Mouse (Mus musculus) midbrain, embryonic 16.5 days (tissue): Measurements from ENCODE around the gene Msi2. TPM values are rescaled to one million over a fixed set of nuclear protein-coding genes. Genes with fewer than 3 reads are reported as not detected.

Source experiments
- ATAC-seq: fragments of 200-750 bp; cut with Nextera tagmentation; 2 replicates; pipeline ENCODE4 v1.8.0; 2017; ENCODE audit warnings: moderate TSS enrichment
- H3K27ac ChIP-seq: fragments of 300-500 bp; sonication (generic); 2 replicates; pipeline ENCODE4 v1.5.1; 2014; ENCODE audit warnings: mild to moderate bottlenecking, low read length, mixed read lengths
- H3K27me3 ChIP-seq: fragments of 300-500 bp; sonication (generic); 2 replicates; pipeline ENCODE4 v1.6.1; 2014; ENCODE audit warnings: low read depth, low read length, mixed read lengths; ENCODE audit not compliant: control insufficient read depth, insufficient read depth
- H3K36me3 ChIP-seq: fragments of 300-500 bp; sonication (generic); 2 replicates; pipeline ENCODE4 v1.6.1; 2014; ENCODE audit warnings: mild to moderate bottlenecking, low read length, moderate library complexity, mixed read lengths; ENCODE audit not compliant: control insufficient read depth, insufficient read depth
- H3K4me1 ChIP-seq: fragments of 300-500 bp; sonication (generic); 2 replicates; pipeline ENCODE4 v1.6.1; 2014; ENCODE audit warnings: mild to moderate bottlenecking, low read length, mixed read lengths; ENCODE audit not compliant: control insufficient read depth, insufficient read depth
- H3K4me2 ChIP-seq: fragments of 300-500 bp; sonication (generic); 2 replicates; pipeline ENCODE4 v1.6.1; 2014; ENCODE audit warnings: mild to moderate bottlenecking, low read length, mixed read lengths
- H3K4me3 ChIP-seq: fragments of 300-500 bp; sonication (generic); 2 replicates; pipeline ENCODE4 v1.5.1; 2014; ENCODE audit warnings: low read depth, mild to moderate bottlenecking, low read length, moderate library complexity, mixed read lengths
- H3K9ac ChIP-seq: fragments of 300-500 bp; sonication (generic); 2 replicates; pipeline ENCODE4 v1.6.1; 2014; ENCODE audit warnings: low read depth, low read length, mixed read lengths
- H3K9me3 ChIP-seq: fragments of 300-500 bp; sonication (generic); replicated peaks from 2 replicates; pipeline ENCODE4 v1.6.1; 2014; ENCODE audit warnings: mild to moderate bottlenecking, low read length, mixed read lengths; ENCODE audit not compliant: control insufficient read depth, poor library complexity, severe bottlenecking
- WGBS: fragments of 180-500 bp; shearing (Covaris S2); extraction: QIAGEN DNeasy Blood & Tissue Kit; methylation state at CpG from one replicate; pipeline ENCODE4 v1.1.7; 2014; 5-methylcytosine and 5-hydroxymethylcytosine counted together
- polyA plus RNA-seq: library from polyadenylated mRNA; unstranded; fragments of >200 nt; fragmentation: Nextera tagmentation; extraction: Ambion mirVana; gene quantifications from 2 replicates; pipeline ENCODE4 v1.2.1, GENCODE M21; 2015

Gene Msi2
- polyA plus RNA-seq, 1 experiment from 2014 or later, result 29.4 TPM

DNA sequence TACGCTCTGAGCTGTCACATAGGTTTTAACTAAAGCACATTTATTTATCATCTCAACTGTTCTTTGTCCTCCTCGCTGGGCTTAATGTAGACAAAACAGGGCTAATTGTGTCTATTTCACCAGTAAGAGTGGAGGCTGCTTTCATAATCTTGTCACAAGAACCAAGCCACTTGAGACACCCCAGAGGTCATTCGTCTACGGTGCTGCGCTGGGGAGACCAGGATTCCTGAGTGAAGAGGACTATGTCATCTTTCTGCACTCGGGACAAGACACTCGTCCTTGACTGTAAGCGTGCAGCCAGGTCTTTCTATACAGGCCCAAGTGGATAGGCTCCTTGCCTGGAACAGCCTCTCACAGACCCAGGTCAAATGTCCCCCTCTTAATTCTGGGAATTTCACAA is 62.5 kb downstream of the Msi2 start:
- Histone ChIP-seq H3K27ac (no peak overlapping the region), H3K4me1 (peaks cover 8% of the 10 kb centered on the region), H3K27me3 (no peaks in the 10 kb centered on the region), H3K36me3 (no peaks in the 10 kb centered on the region), H3K4me2 (no peak overlapping the region), H3K9me3 (no peaks in the 10 kb centered on the region), H3K4me3 (no peak overlapping the region), H3K9ac (no peak overlapping the region)
- no peak for ATAC-seq
- 77% methylated on average over 8 of the region's 8 CpGs for WGBS

GRCm38 (mm10) chr11:88655214-88655566 is 63.1 kb downstream of the Msi2 start:
- no peak for ATAC-seq
- H3K36me3 ChIP-seq, result no peaks in the 10 kb centered on the region
- no peak overlapping the region for H3K9ac ChIP-seq
- H3K27me3 ChIP-seq, result no peaks in the 10 kb centered on the region
- no peak overlapping the region for H3K27ac ChIP-seq
- no peak overlapping the region for H3K4me2 ChIP-seq
- WGBS, result 91% methylated on average over 3 of the region's 3 CpGs
- peaks cover 13% of the 10 kb centered on the region for H3K4me1 ChIP-seq
- H3K9me3 ChIP-seq, result no peaks in the 10 kb centered on the region
- no peak overlapping the region for H3K4me3 ChIP-seq

- Histone ChIP-seq H3K36me3 (no peaks in the 10 kb centered on the region), H3K4me3 (no peak overlapping the region), H3K9me3 (no peaks in the 10 kb centered on the region), H3K27ac (no peak overlapping the region), H3K27me3 (no peaks in the 10 kb centered on the region), H3K4me2 (no peak overlapping the region), H3K9ac (no peak overlapping the region), H3K4me1 (peaks cover 16% of the 10 kb centered on the region)
- WGBS, result 81% methylated on average over 18 of the region's 18 CpGs
- no peak for ATAC-seq
These were observed 63.7 kb downstream of the Msi2 start for GRCm38 (mm10) chr11:88654391-88655213.

- Histone ChIP-seq H3K27me3 (no peaks in the 10 kb centered on the region), H3K4me2 (no peak overlapping the region), H3K9ac (no peak overlapping the region), H3K4me1 (peaks cover 39% of the 10 kb centered on the region), H3K9me3 (no peaks in the 10 kb centered on the region), H3K27ac (peak overlapping the region; percentile 66), H3K36me3 (no peaks in the 10 kb centered on the region), H3K4me3 (no peak overlapping the region)
- WGBS, result 40% methylated on average over 4 of the region's 4 CpGs
- peak; percentile 42; the same call in 1 of the 2 replicates for ATAC-seq
These were observed 68.0 kb downstream of the Msi2 start for GRCm38 (mm10) chr11:88650275-88650674.

DNA sequence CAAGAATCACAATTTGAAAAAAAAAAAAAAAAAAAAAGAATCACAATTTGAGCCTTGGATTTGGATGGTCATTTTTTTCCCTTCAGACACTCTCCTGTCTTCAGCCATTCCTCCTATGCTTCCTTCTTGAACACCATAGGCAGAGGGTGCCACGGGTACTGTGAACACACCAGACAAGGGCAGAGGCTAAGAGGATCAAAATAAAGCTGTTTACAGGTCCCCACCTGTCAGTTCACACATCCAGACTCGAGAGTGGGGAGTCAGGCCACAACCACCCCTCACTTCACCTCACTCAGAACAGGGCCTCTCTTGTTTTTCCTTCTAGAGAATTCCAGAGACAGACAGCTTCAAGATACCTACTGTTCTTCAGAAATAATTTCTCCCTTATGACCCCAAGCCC is 69.3 kb downstream of the Msi2 start:
- ATAC-seq, result no peak
- 52% methylated on average over 2 of the region's 2 CpGs for WGBS
- H3K9ac ChIP-seq, result no peak overlapping the region
- H3K4me1 ChIP-seq, result peaks cover 47% of the 10 kb centered on the region
- H3K27ac ChIP-seq, result no peak overlapping the region
- no peaks in the 10 kb centered on the region for H3K27me3 ChIP-seq
- no peaks in the 10 kb centered on the region for H3K9me3 ChIP-seq
- no peak overlapping the region for H3K4me2 ChIP-seq
- H3K36me3 ChIP-seq, result no peaks in the 10 kb centered on the region
- no peak overlapping the region for H3K4me3 ChIP-seq

GRCm38 (mm10) chr11:88648407-88648806 is 69.9 kb downstream of the Msi2 start:
- H3K27ac ChIP-seq, result peak overlapping the region; percentile 53
- no peak overlapping the region for H3K4me3 ChIP-seq
- H3K4me2 ChIP-seq, result no peak overlapping the region
- H3K27me3 ChIP-seq, result no peaks in the 10 kb centered on the region
- no peaks in the 10 kb centered on the region for H3K9me3 ChIP-seq
- H3K9ac ChIP-seq, result no peak overlapping the region
- ATAC-seq, result no peak
- H3K4me1 ChIP-seq, result peaks cover 47% of the 10 kb centered on the region
- H3K36me3 ChIP-seq, result no peaks in the 10 kb centered on the region
- WGBS, result 44% methylated on average over 5 of the region's 5 CpGs

DNA sequence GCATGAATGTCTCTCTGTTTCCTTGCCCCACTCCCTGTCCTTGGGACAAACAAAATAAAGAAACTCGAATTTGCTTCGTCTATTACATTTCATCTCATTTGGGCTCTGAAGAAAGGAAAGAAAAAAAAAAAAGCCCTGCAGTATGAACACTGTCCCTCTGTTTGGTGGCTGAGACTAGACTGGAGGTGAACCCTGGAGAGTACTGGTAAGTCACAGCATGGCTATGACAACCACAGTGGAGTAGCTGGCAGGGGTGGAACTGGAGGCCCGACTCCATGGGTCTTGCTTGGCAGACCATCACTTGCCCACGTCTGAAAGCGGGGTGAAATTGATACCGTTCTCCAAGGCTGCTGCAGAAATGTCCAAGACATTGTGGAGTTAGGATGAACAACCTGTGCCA is 71.8 kb downstream of the Msi2 start:
- no peak overlapping the region for H3K4me3 ChIP-seq
- H3K36me3 ChIP-seq, result no peaks in the 10 kb centered on the region
- peak overlapping the region; percentile 23; the same call in 1 of the 2 replicates for H3K27ac ChIP-seq
- H3K9ac ChIP-seq, result no peak overlapping the region
- peaks cover 41% of the 10 kb centered on the region for H3K4me1 ChIP-seq
- no peaks in the 10 kb centered on the region for H3K9me3 ChIP-seq
- no peak for ATAC-seq
- 84% methylated on average over 6 of the region's 6 CpGs for WGBS
- no peaks in the 10 kb centered on the region for H3K27me3 ChIP-seq
- no peak overlapping the region for H3K4me2 ChIP-seq

- Histone ChIP-seq H3K27me3 (no peaks in the 10 kb centered on the region), H3K4me1 (peaks cover 39% of the 10 kb centered on the region), H3K9me3 (no peaks in the 10 kb centered on the region), H3K27ac (no peak overlapping the region), H3K4me2 (no peak overlapping the region), H3K9ac (no peak overlapping the region), H3K36me3 (no peaks in the 10 kb centered on the region), H3K4me3 (no peak overlapping the region)
- WGBS, result 57% methylated on average over 7 of the region's 7 CpGs
- ATAC-seq, result no peak
These were observed 72.5 kb downstream of the Msi2 start for GRCm38 (mm10) chr11:88645821-88646220.

DNA sequence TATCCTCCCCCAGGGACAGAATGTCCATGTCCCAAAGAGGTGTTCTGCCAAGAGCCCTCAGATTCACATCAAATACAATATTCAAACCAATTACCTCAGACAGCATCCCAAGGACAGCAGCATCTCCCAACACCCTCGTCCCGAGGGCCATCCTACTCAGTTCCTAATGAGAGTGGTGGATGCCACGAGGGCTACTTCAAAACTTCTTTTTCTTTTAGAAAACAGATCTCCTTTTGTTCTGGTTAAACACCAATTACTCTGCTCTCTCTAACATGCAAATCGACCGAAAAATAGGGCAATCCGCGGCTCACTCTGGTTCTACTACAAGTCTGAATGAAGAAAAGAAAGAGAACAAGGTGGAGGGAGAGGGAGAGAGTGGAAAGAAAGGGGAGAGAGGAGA is 73.6 kb downstream of the Msi2 start:
- no peak overlapping the region for H3K4me2 ChIP-seq
- no peak overlapping the region for H3K4me3 ChIP-seq
- H3K9ac ChIP-seq, result no peak overlapping the region
- peaks cover 32% of the 10 kb centered on the region for H3K4me1 ChIP-seq
- peak overlapping the region; percentile 4; the same call in 1 of the 2 replicates for H3K27ac ChIP-seq
- no peak for ATAC-seq
- WGBS, result 6% methylated on average over 7 of the region's 7 CpGs
- H3K36me3 ChIP-seq, result no peaks in the 10 kb centered on the region
- no peaks in the 10 kb centered on the region for H3K27me3 ChIP-seq
- no peaks in the 10 kb centered on the region for H3K9me3 ChIP-seq
